Mouse (Mus musculus): ENCODE results near the gene Pim3. TPM values are rescaled to one million over a fixed set of nuclear protein-coding genes. Genes with fewer than 3 reads are reported as not detected.

Gene Pim3
- total RNA-seq, 2 experiments from 2014 or later: 45.9 to 48.8 TPM

Other genes starting within 250 kb of the Pim3 start
- gene Brd1, start 128.0 kb upstream of the Pim3 start, total RNA-seq (2021): 10 to 100 TPM; 68.8 to 77.0 TPM
- 10 to 100 TPM; 11.9 to 15.1 TPM for gene Zbed4, start 110.5 kb upstream of the Pim3 start, total RNA-seq (2021)
- gene Alg12, start 42.9 kb upstream of the Pim3 start, total RNA-seq (2021): 10 to 100 TPM; 15.8 to 16.6 TPM
- 10 to 100 TPM; 28.0 to 36.1 TPM for gene Creld2, start 42.5 kb upstream of the Pim3 start, total RNA-seq (2021)
- gene Ttll8, start 92.2 kb downstream of the Pim3 start, total RNA-seq (2021): under 1 TPM in 1 of 2 experiments, not detected in 1; 0.28 TPM
- gene Mlc1, start 116.8 kb downstream of the Pim3 start, total RNA-seq (2021): under 1 TPM in 1 of 2 experiments, not detected in 1; 0.17 TPM
- under 1 TPM in 1 of 2 experiments, not detected in 1; 0.53 TPM for gene Mov10l1, start 120.7 kb downstream of the Pim3 start, total RNA-seq (2021)
- gene Panx2, start 197.5 kb downstream of the Pim3 start, total RNA-seq (2021): 1 to 10 TPM; 3.4 to 3.5 TPM
- 10 to 100 TPM; 45.5 to 45.6 TPM for gene Trabd, start 212.9 kb downstream of the Pim3 start, total RNA-seq (2021)
- gene Selenoo, start 226.9 kb downstream of the Pim3 start, total RNA-seq (2021): 10 to 100 TPM; 30.7 to 35.0 TPM